Mouse (Mus musculus) ovary, postnatal 36 days (tissue): Measurements from ENCODE around the gene Bri3bp.
"Not testable (repeated sequence)": the region's sequence is repeated elsewhere in the genome, so short reads cannot be mapped to it uniquely, and the experiment has no call there.

ENCODE experiments used
- DNase-seq: peaks from one replicate; pipeline ENCODE4 v3.0.0; 2022; ENCODE audit warnings: low spot score, mixed read lengths

Bri3bp gene

DNA sequence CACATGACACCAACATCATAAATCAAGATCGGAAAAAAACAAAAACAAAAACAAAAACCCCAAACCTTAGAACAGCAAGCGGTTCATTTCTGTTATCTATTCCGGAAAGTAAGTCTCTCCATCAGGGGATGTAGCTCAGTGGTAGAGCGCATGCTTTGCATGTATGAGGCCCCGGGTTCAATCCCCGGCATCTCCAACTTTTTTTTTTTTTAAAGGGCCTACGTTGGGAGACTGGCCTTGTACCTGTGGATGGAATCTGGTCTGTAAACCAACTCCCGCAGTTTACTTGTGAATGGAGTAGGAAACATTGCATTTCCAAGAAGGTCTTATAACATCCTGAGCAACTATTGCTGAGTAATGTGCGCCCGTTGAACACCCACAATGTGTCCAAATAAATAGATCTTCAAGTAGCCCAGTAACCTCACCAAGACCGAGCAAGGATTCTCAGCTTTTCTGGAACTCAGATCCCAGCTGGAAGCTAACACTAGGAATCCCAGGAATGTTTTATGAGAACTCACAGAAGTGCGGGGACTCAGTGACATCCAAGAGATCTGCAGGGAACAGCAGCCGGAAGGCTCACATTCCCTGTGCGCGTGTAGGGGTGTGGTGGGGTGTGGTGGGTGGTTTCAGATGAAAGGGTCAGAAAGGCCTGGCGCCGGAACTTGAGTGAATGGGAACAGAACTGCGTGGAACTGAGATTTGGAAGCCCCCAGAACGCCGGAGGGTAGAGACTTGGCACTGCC lies 31.8 kb upstream of the Bri3bp start:
- no peak for DNase-seq

DNA sequence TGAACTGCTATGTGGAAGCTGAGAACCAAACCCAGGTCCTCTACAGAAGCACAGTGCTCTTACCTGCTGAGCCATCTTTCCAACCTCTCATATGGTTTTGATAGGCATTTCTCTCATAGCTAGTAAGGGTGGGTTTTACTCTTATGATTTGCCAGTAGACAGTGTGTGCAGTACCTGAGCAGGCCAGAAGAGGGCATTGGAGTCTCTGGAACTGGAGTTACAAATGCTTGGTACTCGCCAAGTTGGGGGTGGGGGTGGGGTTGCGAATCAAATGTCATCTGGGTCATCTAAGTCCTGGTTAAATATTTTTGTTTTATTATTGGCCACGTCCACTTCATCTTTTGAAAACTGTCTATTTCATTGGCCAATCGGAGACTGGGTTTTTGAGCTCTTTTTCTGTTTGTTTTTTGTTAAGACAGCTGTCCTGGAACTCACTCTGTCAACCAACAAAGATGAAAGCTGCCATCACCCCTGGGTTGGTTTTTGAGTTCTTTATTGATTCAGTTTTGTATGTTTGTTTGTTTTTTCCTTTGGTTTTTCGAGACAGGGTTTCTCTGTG lies 29.3 kb upstream of the Bri3bp start:
- peak; percentile 50 for DNase-seq

DNA sequence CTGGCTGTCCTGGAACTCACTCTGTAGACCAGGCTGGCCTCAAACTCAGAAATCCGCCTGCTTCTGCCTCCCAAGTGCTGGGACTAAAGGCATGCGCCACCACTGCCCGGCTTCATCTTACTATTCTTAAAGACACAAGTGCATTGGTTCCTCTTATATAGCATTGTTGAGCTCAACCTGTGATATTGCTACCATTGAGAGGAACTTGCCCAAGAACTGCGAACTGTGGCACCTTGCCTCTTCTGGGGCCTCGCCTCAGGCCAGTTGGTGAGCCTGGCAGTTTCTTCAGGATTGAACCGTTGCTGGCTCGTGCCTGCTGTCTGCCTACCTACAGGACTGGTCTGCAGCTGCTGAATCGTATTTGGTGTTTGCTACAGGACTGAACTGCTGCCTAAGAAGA lies 28.8 kb upstream of the Bri3bp start:
- DNase-seq: not testable (repeated sequence)

DNA sequence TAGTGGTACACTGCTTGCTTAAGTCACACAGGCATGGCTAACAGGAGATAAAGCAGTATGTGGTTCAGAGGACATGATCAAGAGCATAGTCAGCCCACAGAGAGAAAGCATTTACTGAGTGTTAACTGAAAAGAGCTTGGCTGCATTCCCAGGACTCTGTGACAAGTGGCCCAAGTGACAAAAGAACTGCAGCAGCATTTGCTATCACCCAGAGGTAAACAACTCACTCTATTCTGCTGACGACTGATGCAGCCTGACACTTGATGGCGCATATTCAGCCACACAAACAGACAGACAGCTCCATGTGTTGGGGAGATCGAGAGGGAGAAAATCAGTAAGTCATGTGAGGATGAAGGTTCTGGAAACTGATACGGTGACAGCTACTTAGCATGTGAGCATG lies 27.6 kb upstream of the Bri3bp start:
- no peak for DNase-seq

DNA sequence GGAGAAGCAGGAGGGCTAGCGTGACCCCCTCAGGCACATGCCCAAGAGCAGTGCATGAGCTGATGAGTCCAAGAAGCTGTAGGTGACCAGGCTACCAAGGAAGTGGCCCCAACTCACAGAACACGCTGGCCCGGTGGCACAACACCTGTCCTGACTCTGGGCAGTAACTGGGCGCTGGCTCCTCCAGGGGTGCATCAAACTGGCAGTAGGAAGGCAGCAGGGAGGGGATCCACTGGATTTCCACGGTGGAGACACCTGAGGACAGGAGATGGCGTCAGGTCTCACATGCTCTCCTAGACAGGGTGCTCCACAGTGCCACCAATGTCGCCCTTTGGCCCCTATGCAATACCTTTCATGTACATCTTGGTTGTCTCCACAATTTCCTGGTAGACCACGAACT lies 25.2 kb upstream of the Bri3bp start:
- no peak for DNase-seq

DNA sequence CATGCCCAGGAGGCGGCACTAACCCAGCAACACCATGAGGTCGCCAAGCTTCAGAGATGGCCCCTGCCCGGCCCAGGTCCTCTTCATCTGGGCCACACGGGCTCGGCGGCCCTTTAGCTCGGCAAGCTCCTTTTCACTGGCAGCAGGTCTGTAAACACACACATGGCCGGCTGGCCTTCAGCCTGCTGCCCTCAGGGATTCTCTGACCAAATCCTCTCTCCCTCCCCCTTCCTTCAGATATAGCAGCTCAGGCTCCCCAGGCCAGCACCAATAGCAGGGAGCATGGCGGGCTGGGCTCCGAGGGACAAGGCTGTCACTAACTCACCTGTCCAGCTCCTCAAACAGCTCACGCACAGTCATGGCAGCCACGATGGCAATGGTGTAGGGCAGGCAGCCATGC lies 22.7 kb upstream of the Bri3bp start:
- no peak for DNase-seq

DNA sequence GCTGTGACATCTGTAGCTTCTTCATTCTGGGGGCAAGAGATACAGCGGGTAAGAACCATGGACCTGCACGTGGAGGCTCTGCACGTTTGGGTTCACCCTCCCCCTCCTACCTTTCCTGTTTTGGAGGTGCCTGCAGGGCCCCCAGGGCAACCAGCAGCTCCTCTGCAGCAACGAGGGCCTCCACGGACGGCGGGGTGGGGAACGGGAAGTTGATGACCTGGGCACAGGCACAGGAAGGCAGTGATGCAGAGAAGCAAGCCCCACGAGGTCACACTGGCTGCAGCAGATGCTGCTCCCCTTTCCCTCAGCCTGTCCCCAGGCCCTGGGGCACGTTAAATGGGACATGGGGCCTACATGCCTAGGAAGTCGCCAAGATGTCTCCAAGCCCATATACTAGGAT lies 22.2 kb upstream of the Bri3bp start:
- no peak for DNase-seq

DNA sequence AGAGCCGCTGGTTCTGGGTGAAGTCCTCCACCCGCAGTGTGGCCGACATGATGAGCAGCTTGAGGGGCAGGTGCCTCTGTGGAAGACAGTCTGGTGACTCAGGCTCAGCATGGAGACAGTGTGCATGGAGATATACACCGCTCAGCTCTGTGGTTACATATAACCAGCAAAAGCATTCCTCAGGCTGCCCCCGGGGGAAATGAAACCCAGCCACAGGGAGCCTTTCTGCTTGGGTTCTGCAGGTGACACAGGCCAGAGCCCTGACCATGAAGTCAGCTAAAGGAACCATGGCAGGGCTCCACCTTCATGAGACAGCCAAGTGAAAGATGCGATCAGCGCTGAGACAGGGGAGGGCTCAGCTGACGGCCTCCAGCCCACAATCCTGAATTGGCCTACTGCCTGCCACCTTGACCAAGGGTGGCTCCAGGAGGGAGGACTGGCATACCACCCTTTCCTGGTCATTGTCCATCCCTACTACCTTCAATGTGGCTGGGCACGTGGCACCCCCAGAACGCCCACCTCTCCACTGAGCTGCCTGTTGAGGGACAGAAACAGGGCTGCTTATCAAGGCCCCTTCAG lies 15.6 kb upstream of the Bri3bp start:
- DNase-seq: no peak

DNA sequence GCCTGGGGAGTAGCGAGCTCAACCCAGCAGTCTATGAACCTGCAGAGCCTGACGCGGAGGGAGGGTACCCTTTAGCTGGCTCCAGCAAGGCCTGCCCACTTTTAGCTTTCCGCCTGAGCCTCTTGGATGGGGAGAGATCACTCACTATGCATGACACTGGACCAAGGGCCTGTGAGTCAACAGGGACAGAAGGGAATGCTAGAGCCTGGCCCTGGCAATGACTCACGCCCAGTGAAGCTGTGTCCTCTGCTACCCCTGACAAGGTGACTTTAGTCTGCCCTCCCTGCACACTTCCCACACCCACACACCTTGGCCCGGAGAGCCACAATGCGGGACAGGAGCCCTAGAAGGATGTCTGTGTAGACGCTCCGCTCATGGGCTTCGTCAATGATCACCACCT lies 15.0 kb upstream of the Bri3bp start:
- DNase-seq: no peak

DNA sequence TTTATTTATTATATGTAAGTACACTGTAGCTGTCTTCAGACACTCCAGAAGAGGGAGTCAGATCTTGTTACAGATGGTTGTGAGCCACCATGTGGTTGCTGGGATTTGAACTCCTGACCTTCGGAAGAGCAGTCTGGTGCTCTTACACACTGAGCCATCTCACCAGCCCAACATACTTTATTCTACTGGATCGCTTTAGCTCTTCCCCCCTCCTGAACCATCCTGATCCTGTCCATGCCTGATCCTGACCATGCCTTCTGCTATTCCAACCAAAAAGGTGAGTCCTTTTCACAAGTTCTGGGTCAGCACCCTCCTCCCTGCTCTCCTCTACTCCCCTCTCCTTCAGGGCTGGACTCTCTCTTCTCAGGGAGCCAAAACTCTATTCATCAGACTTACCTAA lies 9.0 kb upstream of the Bri3bp start:
- not testable (repeated sequence) for DNase-seq

DNA sequence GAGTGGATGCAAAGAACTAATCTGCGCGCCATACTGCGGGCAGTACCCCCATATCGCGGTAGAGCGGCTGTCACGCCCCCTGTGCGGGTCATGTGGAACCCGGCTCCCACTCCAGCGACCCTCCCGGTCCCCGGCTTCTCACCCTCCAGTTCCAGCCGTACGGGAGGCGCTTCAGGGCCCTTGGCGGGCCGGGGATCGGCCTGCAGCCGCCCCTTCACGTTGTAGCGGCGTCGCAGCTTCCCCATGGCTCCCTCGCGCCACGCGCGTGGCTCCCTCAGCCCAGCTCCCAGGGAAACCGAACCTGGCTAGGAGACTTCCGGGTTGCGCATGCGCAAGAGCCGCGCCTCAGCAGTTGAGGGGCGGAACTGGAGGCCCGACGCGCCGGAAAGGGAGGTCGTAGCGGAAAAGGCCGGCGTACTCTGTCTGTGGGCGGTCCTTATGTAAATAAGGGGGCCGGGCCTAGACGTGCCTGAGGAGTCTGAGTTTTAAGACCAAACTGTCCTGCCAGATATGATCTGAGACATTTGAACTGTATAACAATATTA lies 7.5 kb upstream of the Bri3bp start, which contains the start of gene Dhx37:
Gene Dhx37, minus strand, starts transcription at position 329 of the 545 bp plus-strand sequence.
- DNase-seq: peak; percentile 92

DNA sequence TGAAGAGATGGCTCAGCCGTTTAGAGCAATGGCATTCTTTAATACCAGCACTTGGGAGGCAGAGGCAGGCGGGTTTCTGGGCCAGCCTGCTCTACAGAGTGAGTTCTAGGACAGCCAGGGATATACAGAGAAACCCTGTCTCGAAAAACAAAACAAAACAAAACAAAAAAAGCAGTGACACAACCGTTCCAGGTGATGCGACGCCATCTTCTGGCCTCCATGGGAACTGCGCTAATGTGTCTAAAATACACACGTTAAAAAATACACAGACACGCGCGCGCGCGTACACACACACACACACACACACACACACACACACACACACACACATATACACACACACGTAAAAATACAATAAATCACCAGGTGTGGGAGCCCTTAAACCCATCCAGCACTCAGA lies 7.0 kb upstream of the Bri3bp start:
- DNase-seq: not testable (repeated sequence)

DNA sequence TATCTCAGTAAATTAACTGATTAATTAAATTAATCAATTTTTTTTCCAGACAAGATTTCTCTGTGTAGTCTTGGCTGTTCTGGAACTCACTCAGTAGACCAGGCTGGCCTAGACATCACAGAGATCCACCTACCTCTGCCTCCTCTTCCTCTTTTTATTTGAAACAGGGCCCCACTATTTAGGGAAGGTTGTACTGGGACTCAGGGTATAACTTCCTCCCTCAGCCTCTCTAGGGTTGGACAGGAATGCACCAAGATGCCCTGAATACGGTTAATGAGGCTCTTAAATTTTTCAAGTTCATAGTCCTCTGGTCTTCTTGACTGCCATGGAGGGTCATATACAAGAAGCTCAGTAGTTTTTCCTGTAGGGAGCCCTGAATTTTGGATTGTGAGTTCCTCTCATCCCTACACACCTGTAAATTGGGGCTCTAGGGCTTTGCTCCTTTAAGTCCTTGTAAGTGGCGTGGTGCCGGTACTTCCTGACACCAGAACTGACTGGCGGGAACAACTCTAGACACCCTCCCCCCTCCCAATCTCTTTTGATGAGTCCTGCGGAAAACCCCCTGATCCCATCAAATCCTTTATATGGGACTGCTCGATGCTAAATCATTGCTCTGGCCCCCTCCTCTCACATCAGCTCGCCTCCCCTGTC lies 660 bp upstream of the Bri3bp start:
- DNase-seq: no peak

DNA sequence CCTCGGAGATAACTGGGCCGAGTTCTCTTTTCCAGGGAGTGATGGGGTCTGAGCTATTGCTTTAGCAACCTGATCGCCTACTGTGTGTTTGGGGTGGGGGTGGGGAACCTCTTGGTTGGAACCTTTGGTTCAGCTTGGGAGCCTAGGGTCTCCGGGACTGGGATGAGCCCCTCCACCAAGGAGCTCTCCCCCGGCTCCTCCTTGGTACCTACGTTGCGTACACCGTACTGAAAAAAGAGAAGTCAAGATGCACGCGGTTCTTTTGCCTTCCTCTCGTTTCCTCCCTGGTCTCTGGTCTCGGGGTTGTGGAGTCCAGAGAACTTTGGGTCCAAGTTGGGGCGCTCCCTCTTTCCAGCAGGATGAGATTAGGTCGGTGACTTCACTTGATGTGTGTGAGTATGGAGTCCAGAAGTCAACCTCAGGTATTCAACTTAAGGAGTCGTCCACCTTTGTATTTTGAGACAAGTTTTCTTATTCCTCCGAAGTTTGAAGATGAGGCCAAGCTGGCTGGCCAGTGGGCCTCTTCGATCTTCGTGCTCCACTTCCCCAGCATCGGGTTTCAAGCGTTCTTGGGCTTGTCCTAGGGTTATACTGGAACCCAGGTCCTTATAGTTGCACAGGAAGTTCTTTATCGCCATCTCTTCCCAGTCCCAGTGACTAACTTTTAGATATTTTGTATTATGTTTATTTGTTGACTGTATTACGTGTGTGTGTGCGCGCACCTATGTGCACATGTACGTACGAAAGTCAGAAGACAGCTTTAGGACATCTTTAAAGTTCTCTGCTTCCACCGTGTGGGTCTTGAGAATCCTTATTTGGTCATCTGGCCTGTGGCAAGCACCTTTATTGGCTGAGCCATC lies 998 bp downstream of the Bri3bp start:
- no peak for DNase-seq

DNA sequence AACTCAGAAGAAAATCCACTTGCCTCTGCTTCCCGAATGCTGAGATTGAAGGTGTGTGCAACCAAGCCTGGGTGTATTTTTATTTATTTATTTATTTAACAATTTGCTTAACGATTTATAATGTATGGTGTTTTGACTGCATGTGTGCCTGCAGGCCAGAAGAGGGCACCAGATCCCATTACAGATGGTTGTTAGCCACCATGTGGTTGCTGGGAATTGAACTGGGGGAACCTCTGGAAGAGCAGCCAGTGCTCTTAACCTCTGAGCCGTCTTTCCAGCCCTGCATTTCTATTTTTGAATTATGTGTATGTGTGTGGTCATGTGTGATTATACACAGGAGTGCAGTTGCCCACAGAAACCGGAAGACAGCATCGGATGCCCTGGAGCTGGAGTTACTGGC lies 2.0 kb downstream of the Bri3bp start:
- no peak for DNase-seq

DNA sequence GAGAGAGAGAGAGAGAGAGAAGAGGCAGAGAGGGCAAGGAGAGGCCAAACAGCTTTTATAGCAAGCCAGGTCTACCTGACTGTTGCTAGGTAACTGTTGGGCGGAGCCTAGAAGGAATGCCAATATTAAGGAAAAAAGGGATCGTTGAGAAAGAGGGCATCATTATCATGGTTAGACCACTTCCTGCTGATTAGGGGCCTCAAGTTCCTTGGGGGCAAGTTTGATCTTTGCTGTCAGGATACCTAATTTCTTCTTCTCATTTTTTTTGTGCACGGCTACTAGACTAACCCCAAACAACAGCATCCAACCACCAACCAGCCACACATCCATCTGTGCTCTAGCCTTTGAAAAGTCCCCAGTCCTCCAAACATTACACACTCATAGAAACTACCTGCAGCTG lies 2.5 kb downstream of the Bri3bp start:
- no peak for DNase-seq

DNA sequence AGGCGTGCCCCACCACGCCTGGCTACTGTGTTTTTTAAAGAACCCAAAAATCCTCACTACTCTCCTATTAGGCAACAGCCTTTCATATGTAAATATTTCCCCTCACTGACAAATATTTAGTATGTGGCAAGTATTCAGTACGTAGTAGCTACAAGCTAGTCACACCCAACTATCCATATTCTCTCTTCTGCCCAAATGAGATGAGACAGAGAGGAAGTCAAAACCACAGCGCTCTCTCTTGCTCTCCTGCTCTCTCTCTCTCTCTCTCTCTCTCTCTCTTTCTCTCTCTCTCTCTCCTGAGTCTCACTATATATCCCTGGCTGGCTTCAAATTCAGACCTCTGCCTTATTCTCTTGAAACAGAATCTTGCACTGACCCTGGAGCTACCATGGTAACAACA lies 3.2 kb downstream of the Bri3bp start:
- no peak for DNase-seq

DNA sequence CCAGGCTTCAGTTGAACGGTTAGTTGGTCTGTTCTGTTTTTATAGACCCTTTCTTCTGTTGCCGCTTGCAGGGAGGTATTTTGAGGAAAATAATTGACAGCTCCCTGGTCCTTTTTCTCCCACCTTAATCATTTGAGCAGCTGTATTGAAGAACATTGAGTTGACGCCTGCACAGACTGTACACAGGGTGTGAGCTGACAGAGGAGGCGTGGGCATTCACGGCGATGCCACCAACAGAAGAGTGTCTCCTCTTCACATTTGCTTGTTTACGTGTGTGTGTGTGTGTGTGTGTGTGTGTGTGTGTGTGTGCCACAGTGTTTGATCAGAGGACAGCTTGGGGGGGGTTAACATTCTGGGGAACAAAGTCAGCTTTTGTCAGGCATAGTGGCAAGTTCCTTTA lies 5.0 kb downstream of the Bri3bp start:
- DNase-seq: no peak

DNA sequence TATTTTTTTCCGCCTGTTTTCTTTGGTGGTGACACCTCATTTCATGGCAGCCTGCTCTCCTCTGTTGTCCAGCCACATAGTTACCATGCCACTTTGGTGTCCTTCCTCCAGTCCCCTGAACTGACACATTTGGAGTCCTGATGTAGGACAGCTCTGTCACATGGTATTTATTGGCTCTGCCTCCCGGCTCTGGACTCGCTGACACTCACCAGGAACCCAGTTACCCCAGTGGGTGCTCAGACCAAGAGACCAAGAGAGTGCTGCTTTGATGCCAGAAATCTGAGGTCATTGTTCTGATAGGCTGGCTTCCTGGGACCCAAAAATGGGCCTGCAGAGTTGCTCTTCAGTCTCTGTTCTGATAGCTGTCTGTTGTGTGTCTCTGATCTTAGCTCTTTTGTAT lies 6.7 kb downstream of the Bri3bp start:
- DNase-seq: no peak

DNA sequence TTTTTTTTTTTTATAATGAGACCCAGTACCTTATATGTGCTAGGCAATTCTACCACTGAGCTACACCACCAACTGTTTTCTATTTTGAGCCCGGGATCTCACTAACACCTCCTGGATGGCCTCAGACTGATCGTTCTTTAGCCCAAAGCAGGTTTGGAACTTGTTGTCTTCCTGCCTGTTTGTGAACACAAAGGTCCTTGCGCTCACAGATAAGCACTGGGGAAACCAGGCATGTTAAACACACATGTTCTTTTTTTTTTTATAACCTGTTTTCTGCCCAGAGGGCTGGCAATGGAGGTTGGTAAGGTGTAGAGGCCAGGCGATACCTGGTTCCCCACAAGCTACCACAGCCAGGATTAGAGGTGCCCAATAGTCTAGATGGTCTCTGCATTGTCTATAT lies 7.3 kb downstream of the Bri3bp start:
- DNase-seq: no peak

DNA sequence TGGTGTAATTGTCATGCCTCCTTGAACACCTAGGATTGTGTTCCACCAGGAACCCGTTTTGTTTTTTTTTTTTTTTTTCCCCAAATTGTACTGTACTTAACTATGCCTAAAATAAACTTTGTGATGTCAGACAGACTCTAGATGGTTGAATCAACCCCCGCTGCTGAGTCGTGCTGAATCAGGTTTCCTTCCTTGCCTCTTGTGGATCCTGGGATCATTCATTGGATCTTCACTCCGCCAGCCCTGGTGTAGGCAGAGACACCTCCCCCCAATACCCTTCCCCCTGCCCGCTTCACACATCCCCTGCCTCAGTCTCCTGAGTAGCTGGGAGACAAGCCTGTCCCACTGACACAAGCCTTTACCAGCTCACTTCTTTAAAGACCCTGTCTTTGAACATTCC lies 7.9 kb downstream of the Bri3bp start:
- no peak for DNase-seq

DNA sequence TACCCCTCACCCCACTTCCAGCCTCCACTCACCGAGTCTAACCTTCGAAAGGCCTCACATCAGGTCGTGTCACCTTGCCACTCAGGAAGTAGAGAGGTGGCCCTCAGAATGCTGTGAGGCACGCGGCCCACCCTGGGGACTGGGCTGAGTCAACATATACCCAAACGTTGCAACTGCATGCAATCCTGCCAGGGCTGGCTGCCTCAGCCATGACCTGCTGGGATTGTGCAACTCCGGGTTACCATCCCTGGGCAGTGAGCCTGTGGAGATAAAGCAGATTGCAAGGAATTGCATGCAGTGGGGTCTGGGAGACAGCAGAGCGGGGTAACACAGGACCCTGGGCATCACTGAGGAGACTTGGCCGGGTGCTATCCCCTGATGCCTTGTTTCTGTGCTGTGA lies 11.2 kb downstream of the Bri3bp start:
- DNase-seq: peak; percentile 52
